Mouse (Mus musculus): ENCODE measurements around the gene Vmn1r211. TPM values are rescaled to one million over a fixed set of nuclear protein-coding genes. Genes with fewer than 3 reads are reported as not detected.
"Not testable (repeated sequence)": the region's sequence is repeated elsewhere in the genome, so short reads cannot be mapped to it uniquely, and the experiment has no call there.

The Vmn1r211 gene
- not detected in 2 replicates for total RNA-seq (2017)

DNA sequence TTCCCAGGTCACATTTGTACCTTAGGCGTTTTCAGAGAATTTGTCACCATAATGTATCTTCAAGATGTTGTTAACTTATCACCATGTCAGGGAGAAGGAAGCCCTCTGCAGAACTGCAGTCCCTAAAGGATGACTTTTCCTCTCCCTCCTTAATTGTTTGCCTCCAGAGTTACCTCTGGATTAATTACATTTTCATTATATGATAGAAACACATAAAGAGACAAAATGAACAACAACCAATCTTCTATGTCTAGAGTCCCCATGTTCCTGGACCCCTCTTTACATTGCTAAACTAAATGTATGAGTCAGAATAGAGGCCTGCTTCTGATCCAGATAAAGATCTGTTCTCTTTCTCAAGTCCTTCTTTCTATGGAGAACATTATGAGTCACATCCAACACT, at the start of gene Vmn1r211:
TSS of gene Vmn1r211 (minus strand) at position 101 of the 400 bp plus-strand sequence.
- no peak for ATAC-seq (replicated peaks in 1 of 2; ENCODE audit: insufficient read depth in 1 of 2, low FRiP score in 2 of 2, low TSS enrichment in 1 of 2, low read depth in 1 of 2, poor library complexity in 2 of 2, severe bottlenecking in 2 of 2)

DNA sequence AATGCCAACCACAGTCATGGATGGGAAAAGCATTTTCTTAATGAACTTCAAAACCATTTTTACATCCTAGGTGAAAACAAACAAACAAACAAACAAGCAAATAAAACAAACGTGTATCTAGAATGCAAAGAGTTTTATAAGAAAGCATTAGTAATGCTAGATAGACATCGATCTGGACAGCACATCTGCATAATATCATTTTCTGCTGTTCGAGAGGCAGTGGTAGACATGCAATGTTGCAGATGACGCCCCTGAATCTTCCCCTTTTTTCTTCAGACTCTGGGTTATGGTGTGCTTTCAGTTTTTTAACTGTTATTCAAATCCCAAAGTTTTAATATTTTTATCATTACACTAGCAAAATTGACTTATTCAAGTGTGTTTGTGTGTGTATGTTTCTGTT, 26.7 kb upstream of the Vmn1r211 start, which contains the start of gene Vmn1r212:
TSS of gene Vmn1r212 (minus strand) at position 101 of the 400 bp plus-strand sequence.
- no peak for ATAC-seq (replicated peaks in 1 of 2; ENCODE audit: insufficient read depth in 1 of 2, low FRiP score in 2 of 2, low TSS enrichment in 1 of 2, low read depth in 1 of 2, poor library complexity in 2 of 2, severe bottlenecking in 2 of 2)

DNA sequence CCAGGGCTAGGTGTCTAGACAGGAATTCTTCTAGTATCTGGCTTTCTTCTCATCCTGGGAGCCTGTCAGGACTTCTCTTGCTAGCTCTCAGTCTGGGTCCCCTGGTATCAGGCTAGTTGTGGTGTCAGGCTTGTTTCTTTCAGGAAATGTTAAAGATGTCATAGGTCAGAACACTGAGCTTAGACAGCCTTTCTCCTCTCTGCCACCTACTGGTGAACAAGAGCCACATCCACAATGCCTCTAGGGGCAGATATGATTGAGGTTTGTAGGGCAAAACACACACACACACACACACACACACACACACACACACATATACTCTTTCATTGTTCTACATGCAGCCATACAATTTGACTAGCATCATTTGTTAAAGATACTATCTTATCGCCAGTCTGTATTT, 21.9 kb upstream of the Vmn1r211 start:
- ATAC-seq (replicated peaks in 1 of 2; ENCODE audit: insufficient read depth in 1 of 2, low FRiP score in 2 of 2, low TSS enrichment in 1 of 2, low read depth in 1 of 2, poor library complexity in 2 of 2, severe bottlenecking in 2 of 2) = no peak

DNA sequence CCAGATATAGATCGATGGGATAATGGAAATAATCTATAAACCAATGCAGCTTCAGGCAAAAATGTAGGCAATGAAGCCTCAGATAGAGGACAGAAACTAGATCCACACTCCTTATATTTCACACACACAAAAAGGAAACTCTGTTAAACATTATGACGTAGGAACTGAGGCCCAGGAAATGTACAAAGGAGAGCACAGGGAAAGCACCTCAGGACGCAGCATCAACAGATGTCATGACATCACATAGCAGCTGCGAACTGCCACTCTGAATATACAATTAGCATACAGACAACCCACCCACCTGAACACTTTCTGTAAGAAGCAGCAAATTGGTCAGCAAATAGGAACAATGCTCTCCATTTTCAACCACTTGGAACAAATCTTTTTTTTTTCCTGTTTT, 2.6 kb downstream of the Vmn1r211 start:
- ATAC-seq (replicated peaks in 1 of 2; ENCODE audit: insufficient read depth in 1 of 2, low FRiP score in 2 of 2, low TSS enrichment in 1 of 2, low read depth in 1 of 2, poor library complexity in 2 of 2, severe bottlenecking in 2 of 2) = no peak

DNA sequence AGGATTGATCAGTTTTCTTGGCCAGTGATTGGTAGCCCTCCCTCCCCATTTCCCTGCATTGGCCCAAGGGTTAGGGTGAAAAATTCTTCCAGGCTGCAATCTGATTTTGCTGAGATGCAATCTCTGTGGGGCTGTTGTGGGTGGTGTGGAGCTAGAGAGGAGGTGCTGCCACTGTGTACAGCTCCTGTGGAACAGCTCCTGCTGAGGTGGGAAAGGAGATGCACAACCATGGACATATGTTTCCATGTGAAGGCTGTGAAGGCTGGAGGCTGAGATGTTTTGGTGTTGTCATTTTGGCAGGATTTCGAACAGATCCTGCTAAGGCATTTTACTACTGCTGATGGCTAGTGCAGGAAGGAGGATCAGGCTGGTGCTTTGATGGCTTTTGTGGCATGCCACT, 10.6 kb downstream of the Vmn1r211 start:
- ATAC-seq (replicated peaks in 1 of 2; ENCODE audit: insufficient read depth in 1 of 2, low FRiP score in 2 of 2, low TSS enrichment in 1 of 2, low read depth in 1 of 2, poor library complexity in 2 of 2, severe bottlenecking in 2 of 2) = no peak

DNA sequence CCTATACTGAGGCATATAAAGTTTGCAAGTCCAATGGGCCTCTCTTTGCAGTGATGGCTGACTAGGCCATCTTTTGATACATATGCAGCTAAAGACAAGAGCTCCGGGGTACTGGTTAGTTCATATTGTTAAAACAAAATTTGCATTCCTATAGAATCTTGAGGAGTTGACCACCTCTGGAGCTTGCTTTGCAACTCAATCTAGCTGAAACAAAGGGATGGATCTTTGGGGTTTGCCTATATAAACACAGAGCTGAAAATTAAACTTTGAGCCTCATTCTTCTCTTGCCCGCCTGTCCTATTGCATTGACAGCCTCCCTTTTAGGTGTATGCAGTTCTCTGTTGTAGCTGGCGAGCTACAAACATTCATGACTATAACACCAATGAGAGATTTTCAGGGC, 13.1 kb downstream of the Vmn1r211 start:
- ATAC-seq (replicated peaks in 1 of 2; ENCODE audit: insufficient read depth in 1 of 2, low FRiP score in 2 of 2, low TSS enrichment in 1 of 2, low read depth in 1 of 2, poor library complexity in 2 of 2, severe bottlenecking in 2 of 2) = not testable (repeated sequence)

DNA sequence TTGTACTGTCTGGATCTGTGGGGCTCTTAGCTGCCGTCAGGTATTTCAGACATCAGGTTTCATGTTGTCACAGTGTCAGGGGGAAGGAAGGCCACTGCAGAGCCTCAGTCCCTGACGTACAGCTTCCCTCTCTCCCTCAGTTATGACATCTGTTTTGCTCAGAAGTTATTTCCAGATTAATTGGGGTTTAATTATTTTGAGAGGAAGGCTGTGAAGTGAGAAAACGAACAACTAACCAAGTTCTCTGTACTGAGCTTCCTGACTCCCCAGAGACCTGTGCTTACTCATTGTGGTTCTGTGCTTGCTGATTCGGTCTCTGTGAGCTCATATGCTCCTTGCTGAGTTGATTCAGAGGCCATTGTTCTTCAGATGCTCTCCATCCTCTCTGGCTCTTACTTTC, 26.1 kb downstream of the Vmn1r211 start, which contains the start of gene Vmn1r210:
TSS of gene Vmn1r210 (minus strand) at position 101 of the 400 bp plus-strand sequence.
- ATAC-seq (replicated peaks in 1 of 2; ENCODE audit: insufficient read depth in 1 of 2, low FRiP score in 2 of 2, low TSS enrichment in 1 of 2, low read depth in 1 of 2, poor library complexity in 2 of 2, severe bottlenecking in 2 of 2) = no peak; a peak in 1 of 4 replicates

DNA sequence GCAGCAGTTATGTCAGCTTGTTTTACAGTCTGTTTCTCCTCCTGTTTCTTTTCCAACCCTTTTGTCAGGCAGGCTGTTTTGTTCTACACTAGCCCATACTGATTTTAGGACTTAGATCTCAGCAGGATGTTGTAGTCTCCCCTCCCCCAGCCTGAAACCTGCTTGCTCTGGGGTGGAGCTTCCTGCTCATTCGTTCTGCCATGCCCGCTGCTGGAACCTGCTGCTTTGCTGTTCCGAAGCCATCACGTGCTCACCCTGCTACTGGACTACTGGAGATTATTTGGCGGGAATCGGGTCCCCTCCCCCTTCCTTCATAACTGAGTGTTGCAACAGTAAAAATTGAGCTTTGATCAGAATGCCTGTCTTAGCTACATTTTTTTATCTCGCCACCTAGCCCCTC, 28.0 kb downstream of the Vmn1r211 start:
- not testable (repeated sequence) for ATAC-seq (replicated peaks in 1 of 2; ENCODE audit: insufficient read depth in 1 of 2, low FRiP score in 2 of 2, low TSS enrichment in 1 of 2, low read depth in 1 of 2, poor library complexity in 2 of 2, severe bottlenecking in 2 of 2)

DNA sequence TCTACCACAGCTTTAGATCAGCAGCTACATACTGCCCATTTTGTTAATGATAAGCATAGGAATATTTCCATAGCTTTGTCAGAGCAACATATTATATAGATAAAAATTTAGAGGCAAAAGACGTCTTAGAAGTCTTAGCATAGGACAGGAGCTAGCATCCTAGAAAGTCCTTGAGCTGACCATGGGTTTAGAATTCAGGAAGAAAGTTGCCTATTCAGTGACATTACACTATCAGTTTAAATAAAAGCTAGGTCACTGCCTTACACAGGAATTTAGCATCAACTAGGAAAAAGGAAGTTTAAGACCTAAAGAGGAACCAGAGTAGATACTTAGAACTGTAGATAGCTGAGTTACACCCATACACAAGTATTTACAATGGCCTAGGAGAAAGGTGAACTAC, 35.8 kb downstream of the Vmn1r211 start:
- not testable (repeated sequence) for ATAC-seq (replicated peaks in 1 of 2; ENCODE audit: insufficient read depth in 1 of 2, low FRiP score in 2 of 2, low TSS enrichment in 1 of 2, low read depth in 1 of 2, poor library complexity in 2 of 2, severe bottlenecking in 2 of 2)

DNA sequence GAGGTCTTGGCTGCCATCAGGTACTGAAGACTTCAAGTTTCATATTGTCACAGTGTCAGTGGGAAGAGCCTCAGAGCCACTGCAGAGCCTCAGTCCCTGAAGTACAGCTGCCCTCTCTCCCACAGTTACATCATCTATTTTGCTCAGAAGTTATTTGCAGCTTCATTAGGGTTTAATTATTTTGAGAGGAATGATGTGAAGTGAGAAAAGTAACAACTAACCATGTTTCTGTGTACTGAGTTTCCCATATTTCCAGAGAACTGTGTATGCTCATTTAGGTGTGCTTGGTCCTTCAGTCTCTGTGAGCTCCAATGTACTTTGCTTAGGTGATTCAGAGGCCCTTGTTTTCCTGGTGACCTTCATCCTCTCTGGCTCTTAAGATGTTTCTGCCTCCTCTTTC, 47.8 kb downstream of the Vmn1r211 start, which contains the start of gene Vmn1r209:
TSS of gene Vmn1r209 (minus strand) at position 101 of the 400 bp plus-strand sequence.
- ATAC-seq (replicated peaks in 1 of 2; ENCODE audit: insufficient read depth in 1 of 2, low FRiP score in 2 of 2, low TSS enrichment in 1 of 2, low read depth in 1 of 2, poor library complexity in 2 of 2, severe bottlenecking in 2 of 2) = not testable (repeated sequence)

Other genes starting within 250 kb of the Vmn1r211 start
- not detected in 2 replicates for gene Vmn1r206, start 233.3 kb downstream of the Vmn1r211 start, total RNA-seq (2017)
- gene Vmn1r207-ps, start 127.9 kb downstream of the Vmn1r211 start, total RNA-seq (2017) = not detected in 2 replicates
- not detected in 2 replicates for gene Vmn1r208, start 80.2 kb downstream of the Vmn1r211 start, total RNA-seq (2017)
- gene Vmn1r209, start 47.9 kb downstream of the Vmn1r211 start, total RNA-seq (2017) = not detected in 2 replicates
- not detected in 2 replicates for gene Vmn1r210, start 26.2 kb downstream of the Vmn1r211 start, total RNA-seq (2017)
- gene Vmn1r212, start 26.6 kb upstream of the Vmn1r211 start, total RNA-seq (2017) = not detected in 2 replicates
- gene Vmn1r213, start 150.1 kb upstream of the Vmn1r211 start, total RNA-seq (2017) = not detected in 2 replicates
- gene Vmn1r214, start 172.9 kb upstream of the Vmn1r211 start, total RNA-seq (2017) = not detected in 2 replicates
- not detected in 2 replicates for gene Vmn1r215, start 210.5 kb upstream of the Vmn1r211 start, total RNA-seq (2017)